Comparison of ENCODE assay signal across 8 mouse cellular contexts in the genomic region with DNA sequence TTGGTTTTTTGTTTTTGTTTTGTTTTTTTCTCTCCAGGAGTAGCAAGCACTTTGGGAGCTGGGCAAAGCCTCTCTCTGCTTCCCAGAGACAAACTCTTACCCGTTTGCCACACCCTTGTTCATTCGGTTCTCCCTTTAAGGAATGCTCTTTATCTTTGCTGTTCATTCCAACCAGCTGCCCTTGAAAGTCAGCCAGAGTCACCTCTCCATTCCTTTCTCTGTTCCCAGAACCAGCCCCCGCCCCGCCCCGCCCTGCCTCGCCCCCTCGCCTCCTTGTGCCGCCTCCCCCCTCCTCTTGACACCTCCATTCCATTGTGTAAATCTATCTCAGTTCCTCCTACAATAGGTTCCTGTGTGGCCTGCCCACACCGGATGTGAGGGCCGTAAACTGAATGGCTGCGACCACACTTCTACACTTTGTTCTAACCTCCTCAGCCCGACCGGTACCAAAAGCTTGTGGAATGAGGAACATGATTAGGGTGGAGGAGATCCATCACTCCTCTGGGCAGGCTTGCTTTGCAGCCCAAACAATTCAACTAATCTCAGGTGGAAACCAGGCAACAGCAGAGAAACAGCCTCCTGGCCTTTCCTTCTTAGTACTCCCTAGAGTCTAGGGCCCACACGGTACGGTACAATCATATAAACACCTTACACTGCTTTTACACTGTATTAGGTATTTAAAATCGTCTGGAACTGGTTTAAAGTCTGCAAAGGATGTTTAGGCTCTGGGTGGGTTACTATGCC. TPM values are rescaled to one million over a fixed set of nuclear protein-coding genes. Genes with fewer than 3 reads are reported as not detected.
DNase-seq lines count a peak whose midpoint lies in the region; ATAC-seq and TF ChIP-seq lines count a peak whose summit lies in the region.

No protein-coding gene starts in this region.

- DNase-seq in 3T3-L1 (ENCODE audit: low read depth, low spot score) (peak; percentile 15), MEL (ENCODE audit: low read depth, low spot score) (peak; percentile 69)
- DNase-seq in yolk sac, embryonic 10.5 days (ENCODE audit: low spot score), result peak; percentile 52
- DNase-seq in cerebellum, postnatal 25 days, result no peak
- DNase-seq in adrenal gland, postnatal 4 days (ENCODE audit: low spot score in 2 of 2), result no peak
- no peak for DNase-seq in layer of hippocampus, adult 2 months (ENCODE audit: low spot score in 2 of 2)

- peaks cover 13 to 31% of the 10 kb centered on the region in 2 experiments for H3K4me1 ChIP-seq in MEL (ENCODE audit: control insufficient read depth in 1 of 2, insufficient read depth in 2 of 2, low read length in 2 of 2)
- peaks cover 7% of the 10 kb centered on the region; the same call in 1 of the 2 replicates for H3K4me1 ChIP-seq in lung, embryonic 16.5 days (replicated peaks; ENCODE audit: control insufficient read depth, insufficient read depth, low read length)

- ATAC-seq in hematopoietic stem cell, adult 5-6 weeks (replicated peaks in 1 of 2; ENCODE audit: insufficient read depth in 1 of 2, low FRiP score in 2 of 2, low TSS enrichment in 1 of 2, low read depth in 1 of 2, poor library complexity in 2 of 2, severe bottlenecking in 2 of 2), result peak; percentile 88 to 98
- ATAC-seq in lung, embryonic 16.5 days (ENCODE audit: low read depth), result peak; percentile 80

- H3K4me2 ChIP-seq in lung, embryonic 16.5 days (ENCODE audit: low read depth, low read length), result peak overlapping the region; percentile 29; the same call in 1 of the 2 replicates

- H3K36me3 ChIP-seq in MEL (ENCODE audit: control insufficient read depth in 1 of 2, insufficient read depth in 2 of 2, low read length in 2 of 2), result peaks cover 0 to 14% of the 10 kb centered on the region in 2 experiments; a peak in 2 of 4 replicates
- H3K36me3 ChIP-seq in lung, embryonic 16.5 days (ENCODE audit: control insufficient read depth, insufficient read depth, low read length), result no peaks in the 10 kb centered on the region

- peak overlapping the region; percentile 64 for H3K27ac ChIP-seq in MEL (ENCODE audit: control insufficient read depth, low read depth, low read length)
- H3K27ac ChIP-seq in lung, embryonic 16.5 days (ENCODE audit: low read length), result peak overlapping the region; percentile 87
- no peak overlapping the region for H3K27ac ChIP-seq in layer of hippocampus, adult 2 months

- no peak for TF ChIP-seq CTCF in MEL (IDR thresholded peaks at IDR 0.05 in 2 of 3, conservative IDR thresholded peaks at IDR 0.05 in 1 of 3; ENCODE audit: control insufficient read depth in 1 of 3, insufficient read depth in 1 of 3, low read depth in 2 of 3, low read length in 3 of 3, poor library complexity in 1 of 3, severe bottlenecking in 1 of 3)
- no peak for TF ChIP-seq CTCF in layer of hippocampus, adult 2 months (conservative IDR thresholded peaks at IDR 0.05)

- H3K9me3 ChIP-seq in MEL (replicated peaks; ENCODE audit: insufficient read depth, low read length), result no peaks in the 10 kb centered on the region
- no peaks in the 10 kb centered on the region for H3K9me3 ChIP-seq in lung, embryonic 16.5 days (ENCODE audit: control insufficient read depth, low read length)

- TF ChIP-seq RAD21 in MEL (IDR thresholded peaks at IDR 0.05; ENCODE audit: low read depth, low read length), result no peak

- H3K9ac ChIP-seq in MEL (ENCODE audit: control insufficient read depth, low read depth, low read length, poor library complexity, severe bottlenecking), result peak overlapping the region; percentile 48
- no peak overlapping the region for H3K9ac ChIP-seq in lung, embryonic 16.5 days (ENCODE audit: low read length)

- H3K4me3 ChIP-seq in MEL (ENCODE audit: control insufficient read depth in 1 of 2, insufficient read depth in 1 of 2, low read depth in 2 of 2, low read length in 2 of 2), result peak overlapping the region; percentile 24 to 25; a peak in 3 of 4 replicates
- H3K4me3 ChIP-seq in lung, embryonic 16.5 days (ENCODE audit: low read length), result no peak overlapping the region
- no peak overlapping the region for H3K4me3 ChIP-seq in layer of hippocampus, adult 2 months

- 13% methylated on average over 16 of the region's 16 CpGs for WGBS in lung, embryonic 16.5 days

- TF ChIP-seq POLR2A in MEL (IDR thresholded peaks at IDR 0.05; ENCODE audit: control insufficient read depth in 1 of 2, insufficient read depth in 1 of 2, low read depth in 1 of 2, low read length in 2 of 2, poor library complexity in 1 of 2), result 0 out of 4 replicates have a peak, but pooled peaks have one; percentile 25 to 29

- H3K27me3 ChIP-seq in MEL (ENCODE audit: control insufficient read depth in 1 of 2, insufficient read depth in 2 of 2, low read length in 2 of 2), result no peaks in the 10 kb centered on the region
- no peaks in the 10 kb centered on the region for H3K27me3 ChIP-seq in lung, embryonic 16.5 days (ENCODE audit: control insufficient read depth, insufficient read depth, low read depth, low read length)

- peak in 1 of 2 experiments; percentile 12; a peak in 1 of 4 replicates for TF ChIP-seq EP300 in MEL (IDR thresholded peaks at IDR 0.05; ENCODE audit: low read depth in 1 of 2, low read length in 2 of 2)

- H3K79me2 ChIP-seq in MEL (ENCODE audit: control insufficient read depth, insufficient read depth, low read length, poor library complexity), result no peaks in the 10 kb centered on the region

TF ChIP-seq in MEL, 35 proteins besides CTCF, POLR2A, EP300 and RAD21:
- TF ChIP-seq BHLHE40 (IDR thresholded peaks at IDR 0.05; ENCODE audit: borderline replicate concordance, low read depth, low read length) (no peak), KAT2A (conservative IDR thresholded peaks at IDR 0.05; ENCODE audit: low read depth, low read length) (no peak), HCFC1 (IDR thresholded peaks at IDR 0.05; ENCODE audit: low read depth, low read length) (no peak), MAZ (IDR thresholded peaks at IDR 0.05; ENCODE audit: low read depth, low read length) (0 out of 2 replicates have a peak, but pooled peaks have one; percentile 38), NELFE (IDR thresholded peaks at IDR 0.05; ENCODE audit: low read depth, low read length) (peak; percentile 9; the same call in 1 of the 2 replicates), TBP (IDR thresholded peaks at IDR 0.05; ENCODE audit: low read depth, low read length) (no peak), POLR2AphosphoS2 (IDR thresholded peaks at IDR 0.05; ENCODE audit: low read length) (no peak), USF1 (IDR thresholded peaks at IDR 0.05; ENCODE audit: low read depth, low read length) (no peak), CHD2 (IDR thresholded peaks at IDR 0.05; ENCODE audit: low read length) (no peak), RCOR1 (IDR thresholded peaks at IDR 0.05; ENCODE audit: low read depth, low read length) (no peak), MAX (IDR thresholded peaks at IDR 0.05; ENCODE audit: low read length) (no peak), ZNF384 (IDR thresholded peaks at IDR 0.05; ENCODE audit: low read depth, low read length) (no peak), TCF12 (IDR thresholded peaks at IDR 0.05; ENCODE audit: low read depth, low read length) (no peak), GABPA (IDR thresholded peaks at IDR 0.05; ENCODE audit: low read depth, low read length) (no peak)

RNA-seq across cellular contexts. Expression of a gene that starts 9.5 kb away (rescaled TPM):
- 0.04 TPM in 1 of 2 replicates, not detected in the other for total RNA-seq in MEL (2012; rRNA removed)
- under 1 TPM in 1 of 2 experiments, not detected in 1; 0.03 TPM for polyA plus RNA-seq in MEL (2012; ENCODE audit: insufficient read depth in 1 of 2, insufficient read length in 2 of 2, low read depth in 1 of 2, low replicate concordance in 2 of 2, missing spikeins in 1 of 2)
- 202 and 210 TPM in 2 replicates for total RNA-seq in hematopoietic stem cell, adult 5-6 weeks (2017)
- 4.3 and 4.5 TPM in 2 replicates for polyA plus RNA-seq in lung, embryonic 16.5 days (2015; fragmentation: Nextera tagmentation; extraction: Ambion mirVana)
- 10 to 100 TPM; 10.3 to 11.0 TPM for total RNA-seq in adrenal gland, postnatal 4 days (2021)
- 10 to 100 TPM; 16.3 to 17.0 TPM for total RNA-seq in layer of hippocampus, adult 2 months (2021)

Comparison
In these comparisons a context has a peak if more than half of its experiments do, and no peak if none do; other contexts are left out.
1. DNase-seq: peak in 3T3-L1 (single experiment), MEL (single experiment) and yolk sac, embryonic 10.5 days (single experiment); none in cerebellum, postnatal 25 days (0 of 2), adrenal gland, postnatal 4 days (0 of 2) and layer of hippocampus, adult 2 months (0 of 2).
2. H3K4me3 ChIP-seq: peak in MEL (2 of 2); none in lung, embryonic 16.5 days (single experiment) and layer of hippocampus, adult 2 months (single experiment).
3. RNA of a gene that starts 9.5 kb away (total RNA-seq): 202 to 210 TPM in hematopoietic stem cell, adult 5-6 weeks; 16.3 to 17.0 TPM in layer of hippocampus, adult 2 months, 10.3 to 11.0 TPM in adrenal gland, postnatal 4 days and 0.04 TPM in MEL; every median in the first group is over 10 times any median in the second.